Mouse (Mus musculus): ENCODE results near the gene Tlk1. TPM values are rescaled to one million over a fixed set of nuclear protein-coding genes. Genes with fewer than 3 reads are reported as not detected.

Tlk1 gene
- total and polyA plus RNA-seq, 3 experiments, result 6.9 to 31.3 (median 26.0) TPM

- intact Hi-C loops (cut with DNase I), result loop anchor here (10.0 kb wide), 1 partner anchor 945 kb away; the partner anchor contains the start of gene Ppig
- 22% methylated on average over 2 of the region's 2 CpGs for WGBS
Observed at GRCm38 (mm10) chr2:70669896-70670295, 155.6 kb downstream of the Tlk1 start.

DNA sequence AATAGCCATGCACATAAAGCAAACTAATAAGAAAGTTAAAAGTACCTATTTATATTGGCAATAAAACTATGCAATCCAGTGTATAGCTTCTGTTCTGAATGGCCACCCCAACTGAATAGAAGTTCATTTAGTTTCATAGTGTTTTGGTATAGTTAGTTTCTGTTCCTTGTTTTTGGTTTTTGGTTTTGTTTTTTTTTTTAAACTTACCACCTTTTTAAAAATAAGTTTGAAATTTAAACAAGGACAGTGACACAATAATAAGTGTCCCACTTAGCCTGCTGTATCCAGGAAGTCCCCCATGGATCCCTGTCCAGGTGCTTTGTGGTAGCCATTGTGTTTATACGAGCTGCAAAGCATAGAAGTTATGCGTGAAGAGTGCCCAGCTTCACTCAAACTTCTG, 156.3 kb downstream of the Tlk1 start:
- H3K4me1 ChIP-seq (ENCODE audit: control insufficient read depth, insufficient read depth, low read length), result peaks cover 10% of the 10 kb centered on the region
- no peak overlapping the region for H3K27ac ChIP-seq
- no peak overlapping the region for H3K4me3 ChIP-seq
- H3K79me2 ChIP-seq (replicated peaks; ENCODE audit: control insufficient read depth, insufficient read depth, low read length), result peaks cover 10% of the 10 kb centered on the region
- no peak for TF ChIP-seq EP300 (IDR thresholded peaks at IDR 0.05; ENCODE audit: insufficient read depth, low read depth, low read length)
- no peak for TF ChIP-seq POLR2A (IDR thresholded peaks at IDR 0.05; ENCODE audit: insufficient read depth, low read depth, low read length)
- no peak for TF ChIP-seq CTCF (IDR thresholded peaks at IDR 0.05)
- WGBS, result 66% methylated on average over 2 of the region's 2 CpGs
- no peak for DNase-seq
- H3K36me3 ChIP-seq (ENCODE audit: control insufficient read depth, insufficient read depth, low read length), result peaks cover 8% of the 10 kb centered on the region
- intact Hi-C loops (cut with DNase I), result loop anchor here (10.0 kb wide), 1 partner anchor 944 kb away; the partner anchor contains the start of gene Ppig
- no peaks in the 10 kb centered on the region for H3K27me3 ChIP-seq (ENCODE audit: control insufficient read depth, insufficient read depth, low read length)
- no peak overlapping the region for H3K9ac ChIP-seq (ENCODE audit: low read depth, low read length)

More at GRCm38 (mm10) chr2:70669896-70670295, 155.6 kb downstream of the Tlk1 start:
- Histone ChIP-seq H3K27ac (no peak overlapping the region), H3K4me3 (no peak overlapping the region), H3K9ac (ENCODE audit: low read depth, low read length) (no peak overlapping the region), H3K27me3 (ENCODE audit: control insufficient read depth, insufficient read depth, low read length) (no peaks in the 10 kb centered on the region), H3K79me2 (replicated peaks; ENCODE audit: control insufficient read depth, insufficient read depth, low read length) (peaks cover 8% of the 10 kb centered on the region), H3K4me1 (ENCODE audit: control insufficient read depth, insufficient read depth, low read length) (peaks cover 10% of the 10 kb centered on the region), H3K36me3 (ENCODE audit: control insufficient read depth, insufficient read depth, low read length) (peaks cover 7% of the 10 kb centered on the region)
- TF ChIP-seq EP300 (IDR thresholded peaks at IDR 0.05; ENCODE audit: insufficient read depth, low read depth, low read length), result no peak
- TF ChIP-seq CTCF (IDR thresholded peaks at IDR 0.05), result no peak
- no peak for TF ChIP-seq POLR2A (IDR thresholded peaks at IDR 0.05; ENCODE audit: insufficient read depth, low read depth, low read length)
- DNase-seq, result no peak

GRCm38 (mm10) chr2:70667016-70667415, 158.5 kb downstream of the Tlk1 start:
- intact Hi-C loops (cut with DNase I), result loop anchor here (10.0 kb wide), 1 partner anchor 942 kb away; the partner anchor contains the start of gene Ppig
- WGBS, result 83% methylated on average over 7 of the region's 7 CpGs
- Histone ChIP-seq H3K36me3 (ENCODE audit: control insufficient read depth, insufficient read depth, low read length) (peaks cover 15% of the 10 kb centered on the region), H3K27me3 (ENCODE audit: control insufficient read depth, insufficient read depth, low read length) (no peaks in the 10 kb centered on the region), H3K4me1 (ENCODE audit: control insufficient read depth, insufficient read depth, low read length) (peaks cover 10% of the 10 kb centered on the region), H3K4me3 (no peak overlapping the region), H3K79me2 (replicated peaks; ENCODE audit: control insufficient read depth, insufficient read depth, low read length) (peaks cover 10% of the 10 kb centered on the region), H3K27ac (no peak overlapping the region), H3K9ac (ENCODE audit: low read depth, low read length) (no peak overlapping the region)
- no peak for TF ChIP-seq EP300 (IDR thresholded peaks at IDR 0.05; ENCODE audit: insufficient read depth, low read depth, low read length)
- no peak for TF ChIP-seq POLR2A (IDR thresholded peaks at IDR 0.05; ENCODE audit: insufficient read depth, low read depth, low read length)
- no peak for TF ChIP-seq CTCF (IDR thresholded peaks at IDR 0.05)
- no peak for DNase-seq

GRCm38 (mm10) chr2:70663764-70664163, 161.8 kb downstream of the Tlk1 start:
- no peak for DNase-seq
- H3K79me2 ChIP-seq (replicated peaks; ENCODE audit: control insufficient read depth, insufficient read depth, low read length), result peaks cover 6% of the 10 kb centered on the region
- no peak overlapping the region for H3K9ac ChIP-seq (ENCODE audit: low read depth, low read length)
- TF ChIP-seq CTCF (IDR thresholded peaks at IDR 0.05) (no peak), EP300 (IDR thresholded peaks at IDR 0.05; ENCODE audit: insufficient read depth, low read depth, low read length) (no peak), POLR2A (IDR thresholded peaks at IDR 0.05; ENCODE audit: insufficient read depth, low read depth, low read length) (no peak)
- peaks cover 6% of the 10 kb centered on the region for H3K4me1 ChIP-seq (ENCODE audit: control insufficient read depth, insufficient read depth, low read length)
- H3K36me3 ChIP-seq (ENCODE audit: control insufficient read depth, insufficient read depth, low read length), result peaks cover 15% of the 10 kb centered on the region
- H3K27ac ChIP-seq, result no peak overlapping the region
- no peaks in the 10 kb centered on the region for H3K27me3 ChIP-seq (ENCODE audit: control insufficient read depth, insufficient read depth, low read length)
- intact Hi-C loops (cut with DNase I), result loop anchor here (5.0 to 10.0 kb wide), 2 partner anchors 549 to 939 kb away; partner anchors contain the start of genes Dync1i2 and Ppig
- H3K4me3 ChIP-seq, result no peak overlapping the region
- 60% methylated on average over 5 of the region's 5 CpGs for WGBS

Other genes with a start within 250 kb of the Tlk1 start
- 10 to 100 TPM; 59.5 to 67.8 TPM for gene Gorasp2, start 164.2 kb downstream of the Tlk1 start, total RNA-seq (2021)
- 80.2 and 91.4 TPM in 2 replicates for gene Gorasp2, start 164.2 kb downstream of the Tlk1 start, polyA plus RNA-seq (2012; rRNA removed)
- gene Gm26558, start 163.6 kb downstream of the Tlk1 start, total RNA-seq (2021), result not detected
- not detected in 2 replicates for gene Gm26558, start 163.6 kb downstream of the Tlk1 start, polyA plus RNA-seq (2012; rRNA removed)
- 1 to 10 TPM; 4.8 to 5.5 TPM for gene Dcaf17, start 229.6 kb upstream of the Tlk1 start, total RNA-seq (2021)
- 3.3 and 3.8 TPM in 2 replicates for gene Dcaf17, start 229.6 kb upstream of the Tlk1 start, polyA plus RNA-seq (2012; rRNA removed)
- 1 to 10 TPM; 4.3 to 4.6 TPM for gene Mettl8, start 229.9 kb upstream of the Tlk1 start, total RNA-seq (2021)
- gene Mettl8, start 229.9 kb upstream of the Tlk1 start, polyA plus RNA-seq (2012; rRNA removed), result 3.2 and 3.5 TPM in 2 replicates